Mouse (Mus musculus) retina, postnatal 1 day (tissue): ENCODE data around the gene Gm44973.
"Not testable (repeated sequence)": the region's sequence is repeated elsewhere in the genome, so short reads cannot be mapped to it uniquely, and the experiment has no call there.

Experiments
- DNase-seq: peaks from one replicate; pipeline ENCODE4 v3.0.0-alpha.2; 2012

Gm44973 gene

DNA sequence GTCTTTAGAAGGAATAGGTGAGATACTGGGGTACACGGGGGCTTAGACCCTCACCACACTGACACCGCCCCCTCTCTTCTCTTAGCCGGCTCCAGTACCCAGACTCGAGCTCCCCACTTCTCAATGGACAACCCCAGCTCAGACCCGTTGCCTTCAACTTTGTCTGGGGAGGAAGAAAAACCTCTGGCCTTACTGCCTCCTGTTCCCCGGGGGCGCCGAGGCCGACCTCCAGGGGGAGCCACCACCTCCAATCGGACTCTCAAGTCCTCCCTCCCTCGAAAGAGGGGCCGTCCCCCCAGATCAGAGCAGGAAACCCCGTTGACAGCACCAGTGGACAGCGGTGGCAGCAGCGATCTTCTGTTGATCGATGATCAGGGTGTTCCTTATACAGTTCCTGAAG, 2.1 kb downstream of the Gm44973 start:
- no peak for DNase-seq

GRCm38 (mm10) chr7:5017931-5018330, 2.6 kb downstream of the Gm44973 start:
- DNase-seq: no peak

DNA sequence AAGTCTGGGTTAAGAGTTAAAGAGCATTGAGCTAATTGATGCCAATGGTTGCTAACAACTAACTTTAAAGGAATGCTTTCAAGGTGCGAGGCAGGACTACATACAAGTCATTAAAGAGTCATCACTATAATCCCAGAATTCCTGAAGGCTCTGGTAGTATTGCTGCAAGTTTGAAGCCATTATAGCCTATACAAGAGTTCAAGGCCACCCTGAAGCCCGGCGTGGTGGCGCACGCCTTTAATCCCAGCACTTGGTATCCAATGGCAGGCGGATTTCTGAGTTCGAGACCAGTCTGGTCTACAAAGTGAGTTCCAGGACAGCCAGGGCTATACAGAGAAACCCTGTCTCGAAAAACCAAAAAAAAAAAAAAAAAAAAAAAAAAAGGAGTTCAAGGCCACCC, 4.3 kb downstream of the Gm44973 start:
- DNase-seq: not testable (repeated sequence)

GRCm38 (mm10) chr7:5020000-5020681, 4.8 kb downstream of the Gm44973 start, which contains the start of the genes Zfp865 and Ccdc106:
Gene Zfp865 (plus strand): TSS chr7:5020376.
Gene Ccdc106 (plus strand): TSS chr7:5020553.
- peak; percentile 99 for DNase-seq

DNA sequence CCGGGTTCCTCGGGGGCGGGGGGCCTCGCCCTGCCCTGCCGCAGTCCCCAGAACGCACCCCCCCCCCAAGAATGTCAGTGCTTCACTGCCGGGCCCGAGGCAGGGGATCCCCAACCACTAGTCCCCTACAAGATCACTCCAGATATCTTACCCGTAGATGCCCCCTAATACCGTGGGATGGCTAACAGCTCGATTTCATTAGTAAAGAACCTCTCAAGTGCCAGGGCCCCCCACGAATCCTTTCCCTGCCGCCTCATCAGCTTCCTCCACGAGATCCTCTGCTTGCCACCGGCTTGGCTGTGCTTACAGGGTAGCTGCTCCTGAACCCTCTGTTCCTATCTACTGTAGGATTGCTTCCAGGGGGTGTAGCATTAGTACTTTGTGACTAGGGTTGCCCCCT, 5.4 kb downstream of the Gm44973 start:
- DNase-seq: no peak

DNA sequence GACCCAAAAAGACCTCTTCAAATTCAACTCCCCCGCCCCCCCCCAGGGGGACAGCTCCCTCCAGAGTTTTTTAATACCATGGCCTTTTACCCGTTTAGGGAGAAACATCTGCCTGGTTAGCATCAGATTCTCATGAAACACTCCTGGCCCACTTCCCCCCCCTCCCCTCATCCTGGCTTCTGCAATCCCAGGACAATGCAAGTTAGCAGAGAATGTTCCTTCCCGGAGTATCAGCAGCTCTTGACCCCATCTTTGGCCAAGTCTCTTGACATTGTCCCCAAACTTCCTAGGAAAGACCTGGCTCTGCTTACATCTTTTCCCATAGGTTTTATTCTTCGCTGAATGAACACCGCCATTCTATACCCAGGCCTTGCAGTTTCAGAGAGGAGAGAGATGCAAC, 5.9 kb downstream of the Gm44973 start:
- no peak for DNase-seq

DNA sequence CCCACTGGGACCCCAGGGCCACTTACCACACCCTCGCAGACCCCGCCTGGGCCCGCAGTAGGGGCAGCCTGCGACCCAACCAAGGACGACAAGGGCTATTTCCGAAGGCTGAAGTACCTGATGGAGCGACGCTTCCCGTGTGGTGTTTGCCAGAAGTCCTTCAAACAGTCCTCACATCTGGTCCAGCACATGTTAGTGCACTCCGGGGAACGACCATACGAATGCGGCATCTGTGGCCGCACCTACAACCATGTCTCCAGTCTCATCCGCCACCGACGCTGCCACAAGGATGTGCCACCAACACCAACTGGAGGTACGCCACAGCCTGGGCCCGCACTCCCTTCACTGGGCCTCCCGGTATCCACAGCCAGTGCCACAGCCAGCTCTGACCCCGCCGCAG, 14.2 kb downstream of the Gm44973 start:
- no peak for DNase-seq

DNA sequence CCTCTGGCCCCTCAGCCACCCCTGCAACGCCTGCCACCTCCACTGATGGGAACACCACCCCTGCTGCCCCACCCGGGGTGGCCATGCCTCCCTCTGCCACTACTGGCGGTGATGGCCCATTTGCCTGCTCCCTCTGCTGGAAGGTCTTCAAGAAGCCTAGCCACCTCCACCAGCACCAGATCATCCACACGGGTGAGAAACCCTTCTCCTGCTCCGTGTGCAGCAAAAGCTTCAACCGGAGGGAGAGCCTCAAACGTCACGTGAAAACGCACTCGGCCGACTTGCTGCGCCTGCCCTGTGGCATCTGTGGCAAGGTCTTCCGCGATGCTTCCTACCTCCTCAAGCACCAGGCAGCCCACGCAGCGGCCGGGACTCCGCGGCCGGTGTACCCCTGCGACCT, 14.7 kb downstream of the Gm44973 start:
- DNase-seq: no peak

DNA sequence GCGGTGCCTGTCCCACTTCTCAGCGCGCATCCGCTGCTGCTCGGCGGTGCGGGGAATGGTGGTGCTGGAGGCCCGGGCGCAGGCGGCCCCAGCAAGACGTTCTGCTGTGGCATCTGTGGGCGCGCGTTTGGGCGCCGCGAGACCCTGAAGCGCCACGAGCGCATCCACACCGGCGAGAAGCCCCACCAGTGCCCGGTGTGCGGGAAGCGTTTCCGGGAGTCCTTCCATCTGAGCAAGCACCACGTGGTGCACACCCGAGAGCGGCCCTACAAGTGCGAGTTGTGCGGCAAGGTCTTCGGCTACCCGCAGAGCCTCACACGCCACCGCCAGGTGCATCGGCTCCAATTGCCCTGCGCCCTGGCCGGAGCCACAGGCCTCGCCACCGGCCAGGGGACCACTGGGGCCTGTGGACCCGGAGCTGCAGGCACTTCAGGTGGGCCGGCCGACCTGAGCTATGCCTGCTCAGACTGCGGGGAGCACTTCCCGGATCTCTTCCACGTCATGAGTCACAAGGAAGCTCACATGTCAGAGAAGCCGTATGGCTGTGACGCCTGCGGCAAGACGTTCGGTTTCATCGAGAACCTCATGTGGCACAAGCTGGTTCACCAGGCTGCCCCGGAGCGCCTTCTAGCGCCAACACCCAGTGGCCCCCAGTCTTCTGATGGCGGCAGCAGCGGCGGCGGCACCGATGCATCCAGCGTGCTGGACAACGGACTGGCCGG, 15.4 kb downstream of the Gm44973 start:
- DNase-seq: no peak

DNA sequence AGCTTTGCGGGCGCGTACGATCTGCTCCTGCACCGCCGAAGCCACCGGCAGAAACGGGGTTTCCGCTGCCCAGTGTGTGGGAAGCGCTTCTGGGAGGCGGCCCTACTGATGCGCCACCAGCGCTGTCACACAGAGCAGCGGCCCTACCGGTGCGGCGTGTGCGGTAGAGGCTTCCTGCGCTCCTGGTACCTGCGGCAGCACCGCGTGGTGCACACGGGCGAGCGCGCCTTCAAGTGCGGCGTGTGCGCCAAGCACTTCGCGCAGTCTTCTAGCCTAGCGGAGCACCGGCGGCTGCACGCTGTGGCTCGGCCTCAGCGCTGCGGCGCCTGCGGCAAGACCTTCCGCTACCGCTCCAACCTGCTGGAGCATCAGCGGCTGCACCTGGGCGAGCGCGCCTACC, 16.2 kb downstream of the Gm44973 start:
- DNase-seq: no peak

DNA sequence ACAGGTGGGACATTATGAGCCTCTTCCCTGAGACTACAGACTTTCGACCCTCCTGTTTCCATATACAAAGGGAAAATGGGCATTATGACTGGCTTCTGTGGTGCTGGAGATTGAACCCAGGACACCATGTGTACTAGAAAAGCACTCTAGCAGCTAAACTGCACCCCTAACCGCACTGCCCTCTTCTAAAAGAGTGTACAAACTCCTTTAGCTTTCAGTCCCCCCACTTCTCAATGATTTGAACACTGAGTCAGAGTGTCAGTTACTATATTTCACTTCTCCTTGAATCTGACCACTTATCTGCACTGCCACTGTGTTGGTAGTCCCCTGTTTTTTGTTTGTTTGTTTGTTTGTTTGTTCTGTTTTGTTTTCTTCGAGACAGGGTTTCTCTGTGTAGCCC, 18.5 kb downstream of the Gm44973 start, which contains the start of gene 4632433K11Rik:
4632433K11Rik (plus strand) TSS at position 301 of the 400 bp plus-strand sequence.
- no peak for DNase-seq

DNA sequence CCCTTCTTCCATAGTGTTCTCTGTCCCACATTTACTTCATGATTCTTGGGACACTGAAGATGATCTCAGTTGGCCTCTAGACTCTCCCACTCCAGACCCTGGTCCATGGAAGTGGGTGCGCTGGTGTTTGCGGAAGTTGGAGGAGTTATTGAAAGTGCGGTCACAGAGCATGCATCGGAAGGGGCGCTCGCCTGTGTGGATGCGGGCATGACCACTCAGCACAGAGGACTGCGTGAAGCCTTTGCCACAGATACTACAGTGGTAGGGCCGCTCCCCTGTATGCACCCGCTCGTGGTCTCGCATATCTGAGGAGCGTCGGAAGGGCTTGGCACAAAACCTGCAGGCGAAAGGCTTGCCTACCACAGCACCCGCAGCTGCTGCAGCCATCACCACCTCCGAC, 20.3 kb downstream of the Gm44973 start:
- no peak for DNase-seq

GRCm38 (mm10) chr7:5036136-5036535, 20.8 kb downstream of the Gm44973 start:
- no peak for DNase-seq

DNA sequence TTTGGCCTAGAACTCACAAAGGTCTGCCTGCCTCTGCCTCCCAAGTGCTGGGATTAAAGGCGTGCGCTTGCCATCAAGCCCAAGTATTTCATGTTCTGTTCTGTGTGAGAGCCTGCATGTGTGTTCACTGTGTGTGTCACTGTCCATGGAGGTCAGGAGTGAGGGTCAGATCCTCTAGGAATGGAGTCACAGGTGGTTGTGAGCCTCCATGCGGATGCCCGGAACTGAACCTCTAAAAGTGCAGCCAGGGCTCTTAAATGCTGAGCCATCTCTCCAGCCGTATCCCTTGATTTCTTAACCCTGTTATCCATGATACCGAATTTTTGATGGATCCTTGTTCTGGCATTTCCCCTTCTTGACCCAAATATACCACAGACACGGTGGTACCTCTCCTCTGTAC, 21.7 kb downstream of the Gm44973 start:
- no peak for DNase-seq

DNA sequence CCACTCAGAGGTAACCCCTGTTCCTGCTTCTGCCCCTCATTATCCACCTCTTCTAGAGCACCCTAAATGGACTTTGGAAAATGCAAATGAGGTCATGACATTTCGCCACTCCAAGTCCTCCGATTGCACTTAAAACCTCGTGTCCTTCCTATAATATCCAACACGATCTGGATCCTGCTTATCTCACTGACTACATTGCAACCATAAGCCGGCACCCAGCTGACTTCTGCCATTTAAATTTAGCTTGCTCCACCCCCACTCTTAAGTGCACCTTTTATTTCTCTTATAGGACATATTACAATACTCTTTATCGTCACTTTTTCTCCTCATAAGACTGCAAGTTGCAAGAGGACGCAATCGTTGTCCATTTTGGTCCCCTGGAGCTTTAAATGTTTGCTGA, 22.2 kb downstream of the Gm44973 start:
- no peak for DNase-seq

DNA sequence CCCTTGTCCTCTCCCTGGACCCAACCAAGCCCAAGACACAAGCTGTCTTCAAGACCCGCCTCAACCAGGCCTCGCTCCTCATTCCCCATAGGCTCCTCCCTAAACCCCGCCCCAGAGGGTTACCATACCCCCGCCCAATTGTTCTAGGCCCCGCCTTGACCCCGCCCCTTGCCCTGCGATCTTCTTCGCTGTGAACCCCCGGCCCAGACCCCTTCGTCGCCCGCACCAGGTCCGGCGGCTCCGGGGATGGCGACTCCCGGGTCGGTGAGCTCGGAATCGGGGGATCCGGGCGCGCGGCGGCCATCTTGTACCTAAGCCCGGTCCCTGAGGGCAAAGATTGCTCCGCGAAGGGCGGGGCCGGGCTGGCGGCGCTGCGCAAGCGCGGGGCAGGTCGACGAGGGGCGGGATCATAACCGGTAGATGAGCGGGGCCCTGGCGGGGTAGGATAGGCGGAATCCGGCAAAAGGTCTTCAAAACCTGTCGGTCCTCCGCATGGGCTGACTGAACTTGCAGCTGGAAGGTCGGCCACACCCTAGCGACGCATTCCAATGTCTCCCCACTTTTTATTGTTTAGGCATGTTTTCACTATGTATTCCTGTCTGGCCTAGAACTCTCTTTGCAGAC, 22.9 kb downstream of the Gm44973 start, which contains the start of gene Zfp784:
Zfp784 (minus strand) TSS at position 338 of the 624 bp plus-strand sequence.
- DNase-seq: peak; percentile 95

DNA sequence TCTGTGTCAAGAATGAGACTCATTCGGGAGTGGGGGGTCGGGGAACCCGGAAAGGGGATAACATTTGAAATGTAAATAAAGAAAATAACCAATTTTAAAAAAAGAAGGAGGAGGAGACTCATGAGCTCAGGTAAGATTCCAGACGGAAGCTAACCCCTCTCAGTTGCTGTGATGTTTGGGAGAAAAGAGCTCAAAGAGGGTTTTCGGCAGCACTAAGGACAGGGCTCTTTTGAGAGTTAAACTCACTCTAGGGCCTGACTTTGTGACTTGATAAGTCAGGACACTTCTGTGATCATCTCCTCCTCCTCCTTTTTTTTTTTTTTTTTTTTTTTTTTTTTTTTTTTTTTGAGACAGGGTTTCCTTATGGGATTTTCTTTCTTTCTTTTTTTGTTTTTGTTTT, 23.6 kb downstream of the Gm44973 start:
- no peak for DNase-seq

DNA sequence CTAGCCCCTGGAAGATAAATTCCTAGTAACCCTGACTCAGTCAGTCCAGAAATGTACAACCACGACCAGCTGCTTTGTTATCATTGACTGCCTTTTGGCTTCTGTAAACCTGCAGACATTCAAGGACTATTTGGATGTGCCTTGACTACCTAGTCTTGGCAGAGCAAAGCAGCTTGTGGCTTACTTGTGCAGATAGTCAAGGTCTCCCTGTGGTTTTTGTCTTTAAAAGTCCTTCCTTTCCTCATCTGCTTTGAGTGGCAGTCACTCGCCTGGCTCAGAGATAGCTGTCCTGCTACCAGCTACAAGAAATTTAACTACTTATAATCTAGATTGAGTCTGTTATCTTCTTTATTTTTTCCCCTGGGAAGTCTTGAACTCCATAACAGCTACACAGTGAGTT, 29.7 kb downstream of the Gm44973 start:
- no peak for DNase-seq

GRCm38 (mm10) chr7:5046112-5046511, 30.8 kb downstream of the Gm44973 start:
- DNase-seq: no peak

DNA sequence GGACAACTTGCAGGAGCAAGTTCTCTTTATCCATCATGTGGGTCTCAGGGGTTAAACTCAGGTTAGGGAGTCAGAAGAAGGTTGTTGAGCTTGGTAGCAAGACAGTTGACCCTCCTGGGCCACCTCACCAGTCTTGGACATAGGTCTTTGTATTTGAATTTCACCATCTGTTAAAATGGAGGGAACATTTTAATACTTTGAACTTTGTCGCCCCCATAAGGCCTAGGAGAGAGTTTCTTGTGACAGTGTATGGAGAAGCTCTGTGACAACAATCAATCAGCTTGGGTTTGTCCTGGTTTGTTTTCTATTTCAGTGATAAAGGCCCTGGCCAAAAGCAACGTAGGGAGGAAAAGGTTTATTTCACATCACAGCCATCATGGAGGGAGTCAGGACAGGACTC, 32.0 kb downstream of the Gm44973 start:
- DNase-seq: peak; percentile 73

DNA sequence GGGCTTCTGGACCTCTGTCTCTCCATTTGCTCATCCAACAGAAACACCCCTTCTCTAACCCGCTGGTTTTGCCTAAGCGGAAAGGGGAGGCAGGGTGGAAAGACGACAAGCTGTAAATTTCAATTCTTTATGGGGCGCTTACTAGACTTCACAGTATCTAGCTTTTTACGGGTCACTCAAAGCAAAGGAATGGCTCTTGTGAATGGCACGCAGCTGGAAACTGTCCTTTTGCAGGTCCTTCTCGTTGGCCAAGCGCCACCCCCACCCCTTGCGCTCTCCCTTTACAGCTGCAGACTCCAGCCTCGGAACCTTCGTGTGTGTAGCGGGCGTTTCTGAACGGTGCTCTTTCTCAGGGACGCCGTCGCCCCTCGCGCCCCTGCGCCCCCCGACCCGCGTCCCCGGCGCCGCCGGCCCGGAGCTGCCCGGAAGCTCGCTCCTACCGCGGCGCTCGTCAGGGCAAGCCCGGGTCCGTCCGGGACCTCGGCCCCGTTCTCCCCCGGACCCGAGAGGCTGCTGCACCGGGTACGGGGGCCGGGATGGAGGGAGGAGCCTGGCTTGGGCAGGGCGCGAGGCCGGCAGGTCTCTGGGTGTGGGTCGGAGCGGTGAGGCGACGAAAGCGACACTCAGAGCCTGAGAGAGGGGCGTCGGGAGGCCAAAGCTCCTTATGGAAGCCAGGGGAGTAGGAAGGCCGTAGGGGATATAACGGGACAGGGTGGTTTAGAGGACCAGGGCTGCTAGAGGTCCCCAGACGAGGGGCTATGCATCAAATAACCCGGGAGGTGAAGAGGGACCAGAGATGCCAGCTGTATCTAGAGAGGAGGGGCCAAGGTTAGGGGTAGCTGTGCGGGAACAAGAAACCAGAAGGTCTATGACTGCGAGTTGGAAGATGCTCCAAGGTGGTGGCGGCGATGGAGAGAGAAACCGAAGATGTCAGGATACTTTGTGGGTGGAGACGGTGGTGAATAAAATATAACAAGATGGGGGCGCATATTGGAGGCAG, 36.2 kb downstream of the Gm44973 start, which contains the start of gene Zfp580:
Zfp580 (plus strand) TSS at position 346 of the 1,000 bp plus-strand sequence.
- peak; percentile 91 for DNase-seq

GRCm38 (mm10) chr7:5052438-5052837, 37.1 kb downstream of the Gm44973 start:
- DNase-seq: no peak
